Mouse (Mus musculus): Measurements from ENCODE around the gene Kif23. TPM values are rescaled to one million over a fixed set of nuclear protein-coding genes. Genes with fewer than 3 reads are reported as not detected.
A peak's percentile ranks its signal among the peaks of the same experiment; 100 is the strongest.

Gene Kif23
- total RNA-seq, 2 experiments from 2014 or later: 172 to 311 TPM

- peak; percentile 86 for ATAC-seq (ENCODE audit: poor library complexity, severe bottlenecking)
These were observed 1.1 kb upstream of the Kif23 start for GRCm38 (mm10) chr9:61947402-61948346.

GRCm38 (mm10) chr9:61945973-61946611 lies 482 bp downstream of the Kif23 start:
- ATAC-seq (ENCODE audit: poor library complexity, severe bottlenecking): peak; percentile 14

GRCm38 (mm10) chr9:61941054-61941453 lies 5.5 kb downstream of the Kif23 start:
- ATAC-seq (ENCODE audit: poor library complexity, severe bottlenecking): no peak

GRCm38 (mm10) chr9:61933333-61933732 lies 13.2 kb downstream of the Kif23 start:
- no peak for ATAC-seq (ENCODE audit: poor library complexity, severe bottlenecking)

GRCm38 (mm10) chr9:61932009-61932408 lies 14.6 kb downstream of the Kif23 start:
- ATAC-seq (ENCODE audit: poor library complexity, severe bottlenecking): no peak

- ATAC-seq (ENCODE audit: poor library complexity, severe bottlenecking): no peak
These were observed 21.4 kb downstream of the Kif23 start for GRCm38 (mm10) chr9:61925086-61925660.

- no peak for ATAC-seq (ENCODE audit: poor library complexity, severe bottlenecking)
These were observed 26.2 kb downstream of the Kif23 start for GRCm38 (mm10) chr9:61920331-61920730.

- ATAC-seq (ENCODE audit: poor library complexity, severe bottlenecking): no peak
These were observed 27.1 kb downstream of the Kif23 start for GRCm38 (mm10) chr9:61919464-61919863.

GRCm38 (mm10) chr9:61917436-61917835 lies 29.1 kb downstream of the Kif23 start:
- ATAC-seq (ENCODE audit: poor library complexity, severe bottlenecking): no peak

GRCm38 (mm10) chr9:61916986-61917385 lies 29.6 kb downstream of the Kif23 start:
- no peak for ATAC-seq (ENCODE audit: poor library complexity, severe bottlenecking)

- ATAC-seq (ENCODE audit: poor library complexity, severe bottlenecking): no peak
These were observed 31.1 kb downstream of the Kif23 start for GRCm38 (mm10) chr9:61915393-61916005.

- no peak for ATAC-seq (ENCODE audit: poor library complexity, severe bottlenecking)
These were observed 31.7 kb downstream of the Kif23 start for GRCm38 (mm10) chr9:61914917-61915300.

GRCm38 (mm10) chr9:61914203-61914916 lies 32.2 kb downstream of the Kif23 start, which contains the start of gene Rplp1:
Rplp1 (minus strand) TSS chr9:61914542.
- ATAC-seq (ENCODE audit: poor library complexity, severe bottlenecking): peak; percentile 96

GRCm38 (mm10) chr9:61911300-61912128 lies 35.1 kb downstream of the Kif23 start:
- no peak for ATAC-seq (ENCODE audit: poor library complexity, severe bottlenecking)

- no peak for ATAC-seq (ENCODE audit: poor library complexity, severe bottlenecking)
These were observed 35.9 kb downstream of the Kif23 start for GRCm38 (mm10) chr9:61910526-61911256.

- ATAC-seq (ENCODE audit: poor library complexity, severe bottlenecking): no peak
These were observed 36.9 kb downstream of the Kif23 start for GRCm38 (mm10) chr9:61909633-61910032.

- no peak for ATAC-seq (ENCODE audit: poor library complexity, severe bottlenecking)
These were observed 37.7 kb downstream of the Kif23 start for GRCm38 (mm10) chr9:61908832-61909407.

GRCm38 (mm10) chr9:61908341-61908740 lies 38.2 kb downstream of the Kif23 start:
- ATAC-seq (ENCODE audit: poor library complexity, severe bottlenecking): no peak

All from megakaryocyte, adult 5-6 weeks (primary cell).